Mouse (Mus musculus) testis, adult 2 months (tissue): ENCODE results near the gene Cers1.
A peak's percentile ranks its signal among the peaks of the same experiment; 100 is the strongest.

Experiments used
- CTCF ChIP-seq: fragments of 200-500 bp; IDR thresholded peaks from 2 replicates; pipeline ENCODE4 v1.5.1; 2012; ENCODE audit warnings: low read depth, mild to moderate bottlenecking, inconsistent platforms, low read length, moderate library complexity; ENCODE audit not compliant: control insufficient read depth, insufficient read depth, insufficient replicate concordance
- POLR2A ChIP-seq: fragments of 200-500 bp; IDR thresholded peaks from 2 replicates; pipeline ENCODE4 v1.6.1; 2012; ENCODE audit warnings: low read depth, mild to moderate bottlenecking, inconsistent platforms, low read length, moderate library complexity; ENCODE audit not compliant: control insufficient read depth

DNA sequence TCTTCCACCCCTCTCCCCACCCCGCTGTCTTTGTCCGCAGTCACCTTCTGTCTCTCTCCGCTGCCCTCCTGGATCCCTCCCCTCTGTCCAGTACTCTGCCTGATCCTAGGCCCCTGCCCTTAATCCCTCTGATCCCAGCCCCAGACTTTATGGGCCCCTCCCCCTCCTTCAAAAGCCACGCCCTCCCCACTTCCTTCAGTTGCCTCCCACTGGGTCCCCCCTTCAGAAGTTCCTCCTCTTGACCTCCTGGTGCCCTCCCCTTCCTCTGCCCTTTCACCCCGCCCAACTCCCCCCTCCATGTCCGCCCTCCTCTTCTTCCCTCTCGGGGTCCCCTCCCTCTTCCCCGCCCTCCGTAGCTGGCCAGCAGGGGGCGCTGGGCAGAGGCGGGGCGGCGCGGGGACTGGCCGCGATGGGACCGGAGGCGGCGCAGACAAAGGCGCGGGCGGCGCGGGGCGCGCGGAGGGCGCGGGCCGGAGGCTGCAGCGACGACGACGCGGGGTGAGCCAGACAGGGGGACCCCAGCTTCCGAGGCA lies 32.9 kb upstream of the Cers1 start, which contains the start of gene Homer3:
- TF ChIP-seq CTCF (peak; percentile 74), POLR2A (0 out of 2 replicates have a peak, but pooled peaks have one; percentile 40)
